Mouse (Mus musculus) heart, embryonic 12.5 days (tissue): Measurements from ENCODE around the gene Ldlr. TPM values are rescaled to one million over a fixed set of nuclear protein-coding genes. Genes with fewer than 3 reads are reported as not detected.
"Not testable (repeated sequence)": the region's sequence is repeated elsewhere in the genome, so short reads cannot be mapped to it uniquely, and the experiment has no call there.

Experiments used
- ATAC-seq: fragments of 200-750 bp; cut with Nextera tagmentation; 2 replicates; pipeline ENCODE4 v1.8.0; 2017; ENCODE audit warnings: moderate TSS enrichment, moderate library complexity; ENCODE audit not compliant: insufficient number of reproducible peaks, low FRiP score
- H3K27ac ChIP-seq: fragments of 300-500 bp; sonication (generic); 2 replicates; pipeline ENCODE4 v1.5.1; 2016; ENCODE audit warnings: mild to moderate bottlenecking, moderate library complexity; ENCODE audit not compliant: poor library complexity, severe bottlenecking
- H3K27me3 ChIP-seq: fragments of 300-500 bp; sonication (generic); replicated peaks from 2 replicates; pipeline ENCODE4 v1.6.1; 2016; ENCODE audit warnings: mild to moderate bottlenecking, moderate library complexity
- H3K36me3 ChIP-seq: fragments of 300-500 bp; sonication (generic); 2 replicates; pipeline ENCODE4 v1.6.1; 2016; ENCODE audit warnings: mild to moderate bottlenecking, moderate library complexity
- H3K4me1 ChIP-seq: fragments of 300-500 bp; sonication (generic); replicated peaks from 2 replicates; pipeline ENCODE4 v1.6.1; 2016; ENCODE audit warnings: mild to moderate bottlenecking
- H3K4me2 ChIP-seq: fragments of 300-500 bp; sonication (generic); 2 replicates; pipeline ENCODE4 v1.6.1; 2016; ENCODE audit warnings: mild to moderate bottlenecking, moderate library complexity
- H3K4me3 ChIP-seq: fragments of 300-500 bp; sonication (generic); 2 replicates; pipeline ENCODE4 v1.5.1; 2016; ENCODE audit warnings: mild to moderate bottlenecking
- H3K9ac ChIP-seq: fragments of 300-500 bp; sonication (generic); 2 replicates; pipeline ENCODE4 v1.6.1; 2016; ENCODE audit warnings: mild to moderate bottlenecking, moderate library complexity
- H3K9me3 ChIP-seq: fragments of 300-500 bp; sonication (generic); replicated peaks from 2 replicates; pipeline ENCODE4 v1.6.1; 2016; ENCODE audit warnings: mild to moderate bottlenecking, moderate library complexity
- WGBS: fragments of 180-500 bp; shearing (Covaris S2); methylation state at CpG from one replicate; pipeline ENCODE4 v1.1.7; 2016; 5-methylcytosine and 5-hydroxymethylcytosine counted together
- polyA plus RNA-seq: library from polyadenylated mRNA; unstranded; fragments of >200 nt; fragmentation: Nextera tagmentation; extraction: Ambion mirVana; gene quantifications from 2 replicates; pipeline ENCODE4 v1.2.1, GENCODE M21; 2016

The Ldlr gene
- polyA plus RNA-seq, 1 experiment from 2014 or later: 26.0 TPM

- peaks cover 70% of the 10 kb centered on the region for H3K4me1 ChIP-seq
- peak overlapping the region; percentile 46; the same call in 1 of the 2 replicates for H3K9ac ChIP-seq
- no peaks in the 10 kb centered on the region for H3K9me3 ChIP-seq
- H3K36me3 ChIP-seq: peaks cover 83% of the 10 kb centered on the region
- peak; percentile 65 for ATAC-seq
- 40% methylated on average over 8 of the region's 8 CpGs for WGBS
- peak overlapping the region; percentile 73 for H3K27ac ChIP-seq
- peak overlapping the region; percentile 42 for H3K4me2 ChIP-seq
- H3K4me3 ChIP-seq: no peak overlapping the region
- no peaks in the 10 kb centered on the region for H3K27me3 ChIP-seq
Measured at GRCm38 (mm10) chr9:21791861-21792260, 68.6 kb downstream of the Ldlr start.

- ATAC-seq: no peak
- Histone ChIP-seq H3K4me2 (peak overlapping the region; percentile 42), H3K9me3 (no peaks in the 10 kb centered on the region), H3K4me3 (peak overlapping the region; percentile 7; the same call in 1 of the 2 replicates), H3K9ac (peak overlapping the region; percentile 41; the same call in 1 of the 2 replicates), H3K27me3 (no peaks in the 10 kb centered on the region), H3K36me3 (peaks cover 75% of the 10 kb centered on the region), H3K4me1 (peaks cover 73% of the 10 kb centered on the region), H3K27ac (peak overlapping the region; percentile 73)
- WGBS: 58% methylated on average over 8 of the region's 8 CpGs
Measured at GRCm38 (mm10) chr9:21792644-21793043, 69.4 kb downstream of the Ldlr start.

GRCm38 (mm10) chr9:21793507-21793906 lies 70.2 kb downstream of the Ldlr start:
- ATAC-seq, H3K4me3 ChIP-seq, H3K4me2 ChIP-seq, H3K9me3 ChIP-seq, H3K27me3 ChIP-seq, H3K9ac ChIP-seq, H3K27ac ChIP-seq: not testable (repeated sequence)
- peaks cover 68% of the 10 kb centered on the region for H3K36me3 ChIP-seq
- WGBS: 93% methylated on average over 6 of the region's 6 CpGs
- peaks cover 65% of the 10 kb centered on the region for H3K4me1 ChIP-seq

- peaks cover 68% of the 10 kb centered on the region for H3K4me1 ChIP-seq
- H3K9ac ChIP-seq: no peak overlapping the region
- no peaks in the 10 kb centered on the region for H3K27me3 ChIP-seq
- peaks cover 59% of the 10 kb centered on the region for H3K36me3 ChIP-seq
- no peak overlapping the region for H3K4me2 ChIP-seq
- H3K4me3 ChIP-seq: no peak overlapping the region
- WGBS: 91% methylated on average over 18 of the region's 18 CpGs
- ATAC-seq: no peak
- H3K9me3 ChIP-seq: no peaks in the 10 kb centered on the region
- H3K27ac ChIP-seq: no peak overlapping the region
Measured at GRCm38 (mm10) chr9:21794344-21794834, 71.1 kb downstream of the Ldlr start.

GRCm38 (mm10) chr9:21794925-21795324 lies 71.6 kb downstream of the Ldlr start:
- Histone ChIP-seq H3K4me2 (no peak overlapping the region), H3K4me1 (peaks cover 68% of the 10 kb centered on the region), H3K9me3 (no peaks in the 10 kb centered on the region), H3K9ac (no peak overlapping the region), H3K27ac (no peak overlapping the region), H3K27me3 (no peaks in the 10 kb centered on the region), H3K36me3 (peaks cover 53% of the 10 kb centered on the region), H3K4me3 (no peak overlapping the region)
- no peak for ATAC-seq
- WGBS: 89% methylated on average over 25 of the region's 25 CpGs

- Histone ChIP-seq H3K4me2 (peak overlapping the region; percentile 69), H3K9ac (peak overlapping the region; percentile 66; the same call in 1 of the 2 replicates), H3K27me3 (no peaks in the 10 kb centered on the region), H3K4me1 (peaks cover 62% of the 10 kb centered on the region), H3K36me3 (peaks cover 48% of the 10 kb centered on the region), H3K4me3 (0 out of 2 replicates have a peak overlapping the region, but pooled peaks have one; percentile 80), H3K9me3 (no peaks in the 10 kb centered on the region), H3K27ac (peak overlapping the region; percentile 74)
- ATAC-seq: no peak
- WGBS: 73% methylated on average over 5 of the region's 5 CpGs
Measured at GRCm38 (mm10) chr9:21795579-21795978, 72.3 kb downstream of the Ldlr start.

GRCm38 (mm10) chr9:21796259-21796658 lies 73.0 kb downstream of the Ldlr start:
- H3K4me1 ChIP-seq: peaks cover 59% of the 10 kb centered on the region
- H3K36me3 ChIP-seq: peaks cover 52% of the 10 kb centered on the region
- ATAC-seq: no peak

GRCm38 (mm10) chr9:21796919-21797318 lies 73.6 kb downstream of the Ldlr start:
- H3K9me3 ChIP-seq: no peaks in the 10 kb centered on the region
- peak overlapping the region; percentile 80 for H3K4me3 ChIP-seq
- H3K9ac ChIP-seq: peak overlapping the region; percentile 66; the same call in 1 of the 2 replicates
- H3K27ac ChIP-seq: peak overlapping the region; percentile 92
- WGBS: 66% methylated on average over 3 of the region's 3 CpGs
- H3K36me3 ChIP-seq: peaks cover 52% of the 10 kb centered on the region
- H3K4me2 ChIP-seq: peak overlapping the region; percentile 69
- H3K4me1 ChIP-seq: peaks cover 52% of the 10 kb centered on the region
- ATAC-seq: no peak
- no peaks in the 10 kb centered on the region for H3K27me3 ChIP-seq

More at GRCm38 (mm10) chr9:21796259-21796658, 73.0 kb downstream of the Ldlr start:
- peak overlapping the region; percentile 80 for H3K4me3 ChIP-seq
- 42% methylated on average over 3 of the region's 3 CpGs for WGBS
- no peaks in the 10 kb centered on the region for H3K9me3 ChIP-seq
- peak overlapping the region; percentile 66 for H3K9ac ChIP-seq
- H3K27ac ChIP-seq: peak overlapping the region; percentile 74
- H3K4me2 ChIP-seq: peak overlapping the region; percentile 69
- no peaks in the 10 kb centered on the region for H3K27me3 ChIP-seq

GRCm38 (mm10) chr9:21797921-21798344 lies 74.7 kb downstream of the Ldlr start:
- WGBS: 2% methylated on average over 26 of the region's 26 CpGs
- Histone ChIP-seq H3K9me3 (no peaks in the 10 kb centered on the region), H3K9ac (peak overlapping the region; percentile 91), H3K4me1 (peaks cover 42% of the 10 kb centered on the region), H3K36me3 (peaks cover 55% of the 10 kb centered on the region), H3K27ac (peak overlapping the region; percentile 92), H3K27me3 (no peaks in the 10 kb centered on the region), H3K4me2 (peak overlapping the region; percentile 69), H3K4me3 (peak overlapping the region; percentile 80)
- peak; percentile 61 for ATAC-seq

- H3K9ac ChIP-seq: peak within 1 kb of the TSS; percentile 91
- H3K4me1 ChIP-seq: peaks cover 39% of the 10 kb centered on the region
- peaks cover 51% of the 10 kb centered on the region for H3K36me3 ChIP-seq
- peak; percentile 86 for ATAC-seq
- no peaks in the 10 kb centered on the region for H3K9me3 ChIP-seq
- peak within 1 kb of the TSS; percentile 92 for H3K27ac ChIP-seq
- WGBS: under 1% methylated on average over 52 of the region's 52 CpGs
- no peaks in the 10 kb centered on the region for H3K27me3 ChIP-seq
- peak within 1 kb of the TSS; percentile 80 for H3K4me3 ChIP-seq
- H3K4me2 ChIP-seq: peak within 1 kb of the TSS; percentile 69
Measured at GRCm38 (mm10) chr9:21798345-21799009, 75.2 kb downstream of the Ldlr start, which contains the start of gene Kank2. TSS of gene Kank2 (minus strand) at chr9:21798744.

GRCm38 (mm10) chr9:21799010-21799350 lies 75.7 kb downstream of the Ldlr start:
- 55% methylated on average over 3 of the region's 3 CpGs for WGBS
- H3K9ac ChIP-seq: no peak overlapping the region
- H3K27ac ChIP-seq: peak overlapping the region; percentile 92
- H3K36me3 ChIP-seq: peaks cover 46% of the 10 kb centered on the region
- H3K4me1 ChIP-seq: peaks cover 38% of the 10 kb centered on the region
- H3K4me3 ChIP-seq: peak overlapping the region; percentile 80
- H3K27me3 ChIP-seq: no peaks in the 10 kb centered on the region
- no peak for ATAC-seq
- peak overlapping the region; percentile 69 for H3K4me2 ChIP-seq
- H3K9me3 ChIP-seq: no peaks in the 10 kb centered on the region
